Mouse (Mus musculus) urinary bladder, postnatal 14 days (tissue): ENCODE measurements at regions not wholly inside any gene's neighbourhood (a gene's known extent, or its start where the extent isn't known, plus 50 kb on each side); places are given as distances from the start of the nearest gene placed in this dataset.

ENCODE experiments used
- DNase-seq: peaks from one replicate; pipeline ENCODE4 v3.0.0; 2021; ENCODE audit warnings: low spot score

DNA sequence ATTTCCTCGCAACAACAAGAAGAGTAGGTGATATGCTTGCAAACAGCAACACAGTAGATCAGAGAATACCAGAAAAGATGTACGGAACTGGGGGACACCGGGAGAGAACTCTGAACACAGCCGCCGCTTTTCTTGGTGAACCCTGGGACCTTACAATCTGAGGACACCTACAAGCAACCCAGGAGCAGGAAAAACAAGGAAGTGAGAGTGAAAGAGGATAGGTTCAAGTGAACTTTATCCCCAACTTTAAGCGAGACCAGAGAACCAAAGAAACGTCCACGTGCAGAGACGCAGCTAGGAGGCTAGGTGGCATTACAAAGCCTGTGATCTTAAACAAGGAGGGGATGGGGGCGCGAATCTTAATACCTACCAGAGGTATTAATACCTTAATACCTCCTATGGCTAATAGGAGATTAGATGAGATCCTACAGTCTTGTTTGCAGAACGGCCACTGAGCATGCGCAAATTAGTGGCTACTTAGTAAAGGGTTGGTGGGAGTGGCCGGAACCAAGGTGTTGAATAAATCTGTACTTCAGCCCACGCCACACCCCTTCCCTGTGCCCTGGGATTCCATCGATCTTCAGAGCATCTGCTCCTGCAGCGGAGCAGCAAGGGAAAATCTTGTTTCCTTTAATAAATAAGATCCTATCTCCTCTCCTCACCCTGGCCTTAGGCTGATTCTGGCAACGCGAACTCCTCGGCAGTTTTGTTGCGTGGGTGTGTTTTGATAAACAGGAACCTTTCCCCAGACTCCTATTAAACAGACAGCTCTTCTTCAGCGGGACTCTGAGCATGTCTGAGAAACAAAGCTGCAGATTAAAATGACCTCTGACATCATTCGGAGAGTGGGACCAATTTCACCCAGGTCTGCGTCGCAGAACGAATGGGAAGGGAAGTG lies 64.6 kb upstream of the Cdh5 start:
- DNase-seq, result no peak

DNA sequence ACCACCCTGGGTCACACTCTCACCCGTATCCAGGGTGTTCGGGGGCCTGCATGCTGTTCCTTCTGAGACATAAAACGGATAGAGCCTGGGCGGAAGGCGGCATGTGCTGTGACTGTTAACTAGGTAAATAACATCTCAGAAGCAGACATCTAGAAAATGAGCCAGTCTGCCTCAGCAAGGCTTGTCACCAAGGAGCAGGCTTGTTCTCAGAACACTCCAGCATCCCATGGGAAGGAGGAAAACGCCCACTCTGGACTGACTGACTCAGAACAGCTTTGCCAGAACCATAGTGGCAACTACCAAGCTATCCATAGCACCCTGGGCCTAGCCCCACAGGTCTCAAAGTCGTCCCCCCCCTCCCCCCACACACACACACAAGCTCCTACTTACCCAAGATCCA lies 63.8 kb upstream of the Cdh5 start:
- DNase-seq, result no peak

DNA sequence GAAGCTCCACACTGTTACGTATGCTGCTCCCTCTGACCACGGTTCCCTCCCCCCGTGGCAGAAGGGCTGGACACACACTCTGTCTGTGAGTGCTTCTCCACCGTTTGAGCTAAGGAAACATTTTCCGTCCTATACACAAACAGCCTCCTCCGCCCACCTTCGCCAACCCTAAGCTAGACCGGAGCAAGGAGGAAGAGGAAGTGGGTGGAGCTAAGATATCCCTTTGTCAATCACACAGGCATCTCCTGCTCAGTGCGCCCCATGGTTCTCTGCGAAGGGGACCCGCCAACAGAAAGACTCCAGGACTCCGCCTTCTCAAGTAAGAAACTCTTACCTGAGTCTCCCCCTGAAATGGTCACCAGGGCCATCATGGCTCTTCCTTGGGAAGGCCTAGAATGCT lies 61.9 kb upstream of the Cdh5 start:
- DNase-seq, result no peak

DNA sequence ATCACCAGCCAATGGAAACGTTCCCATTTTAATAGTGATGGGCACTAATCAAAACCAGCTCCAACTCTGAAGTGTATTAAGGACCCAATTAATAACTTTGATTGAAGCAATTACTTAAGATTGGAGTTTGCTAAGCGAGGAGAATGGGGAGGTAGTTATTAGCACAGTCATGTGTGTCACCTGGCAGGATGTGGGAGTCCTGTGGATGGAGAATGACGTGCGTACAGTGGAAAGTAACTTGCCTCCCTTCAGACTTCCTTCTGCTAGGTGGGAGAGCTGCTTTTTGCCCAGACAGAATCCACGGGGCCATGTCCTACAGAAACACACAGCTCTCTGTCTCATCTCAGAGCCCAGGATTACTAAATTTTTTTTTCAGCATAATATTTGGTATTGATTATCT lies 59.9 kb upstream of the Cdh5 start:
- DNase-seq, result no peak

DNA sequence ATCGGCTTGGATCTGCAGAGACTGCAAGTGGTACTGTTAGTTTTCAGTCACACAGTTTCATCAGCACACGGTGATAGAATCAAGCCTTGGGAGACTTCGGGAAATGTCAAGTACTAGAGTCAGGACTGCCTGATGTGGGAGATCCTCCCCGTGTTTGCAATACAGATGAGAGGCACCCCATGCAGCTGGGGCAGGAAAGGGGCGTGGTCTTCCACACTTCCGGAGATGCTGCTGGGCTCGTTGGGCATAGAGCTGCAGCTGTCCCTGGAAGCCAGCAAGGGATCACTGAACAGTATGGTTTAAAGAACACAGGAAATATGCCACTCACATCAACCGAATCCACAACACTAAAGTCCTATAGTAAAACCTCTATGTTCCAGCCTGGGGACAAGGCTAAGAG lies 59.0 kb upstream of the Cdh5 start:
- no peak for DNase-seq

DNA sequence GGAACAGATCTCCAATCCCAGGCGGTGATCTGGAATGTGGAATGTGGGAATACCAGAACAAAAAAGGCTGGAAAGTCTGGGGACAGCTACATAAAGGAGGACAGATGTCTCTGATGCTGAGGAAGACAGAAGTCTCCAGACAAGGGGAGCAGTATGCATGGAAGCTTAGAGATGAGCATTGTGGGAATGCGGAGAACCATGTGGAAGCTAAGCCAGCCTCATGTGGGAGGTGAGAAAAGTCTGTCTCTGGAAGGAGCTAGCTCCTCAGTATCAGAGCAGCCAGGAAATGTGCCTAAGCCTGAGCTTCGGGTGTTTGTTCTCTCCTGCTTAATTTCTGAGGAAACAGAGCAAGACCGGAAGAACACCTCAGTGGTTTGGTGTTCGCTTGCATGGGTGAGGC lies 53.4 kb upstream of the Cdh5 start:
- no peak for DNase-seq

DNA sequence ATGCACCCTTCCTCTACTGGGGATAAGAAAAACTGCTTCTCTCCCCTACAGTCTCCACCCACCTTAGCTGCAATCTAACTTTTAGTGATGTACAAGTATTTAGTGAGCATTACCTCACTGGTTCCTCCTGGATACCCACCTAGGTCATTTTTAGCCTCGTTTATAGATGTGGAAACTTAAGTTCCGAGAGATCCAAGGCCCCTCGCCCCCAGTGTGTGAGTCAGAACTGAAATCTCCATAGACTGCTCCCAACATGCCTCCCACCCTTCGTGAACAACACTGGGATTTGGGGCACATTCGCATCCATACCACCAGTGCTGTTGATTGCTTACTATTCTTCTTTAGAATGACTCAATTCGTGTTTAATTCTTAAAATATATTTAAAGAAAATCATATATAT lies 52.2 kb upstream of the Cdh5 start:
- no peak for DNase-seq

DNA sequence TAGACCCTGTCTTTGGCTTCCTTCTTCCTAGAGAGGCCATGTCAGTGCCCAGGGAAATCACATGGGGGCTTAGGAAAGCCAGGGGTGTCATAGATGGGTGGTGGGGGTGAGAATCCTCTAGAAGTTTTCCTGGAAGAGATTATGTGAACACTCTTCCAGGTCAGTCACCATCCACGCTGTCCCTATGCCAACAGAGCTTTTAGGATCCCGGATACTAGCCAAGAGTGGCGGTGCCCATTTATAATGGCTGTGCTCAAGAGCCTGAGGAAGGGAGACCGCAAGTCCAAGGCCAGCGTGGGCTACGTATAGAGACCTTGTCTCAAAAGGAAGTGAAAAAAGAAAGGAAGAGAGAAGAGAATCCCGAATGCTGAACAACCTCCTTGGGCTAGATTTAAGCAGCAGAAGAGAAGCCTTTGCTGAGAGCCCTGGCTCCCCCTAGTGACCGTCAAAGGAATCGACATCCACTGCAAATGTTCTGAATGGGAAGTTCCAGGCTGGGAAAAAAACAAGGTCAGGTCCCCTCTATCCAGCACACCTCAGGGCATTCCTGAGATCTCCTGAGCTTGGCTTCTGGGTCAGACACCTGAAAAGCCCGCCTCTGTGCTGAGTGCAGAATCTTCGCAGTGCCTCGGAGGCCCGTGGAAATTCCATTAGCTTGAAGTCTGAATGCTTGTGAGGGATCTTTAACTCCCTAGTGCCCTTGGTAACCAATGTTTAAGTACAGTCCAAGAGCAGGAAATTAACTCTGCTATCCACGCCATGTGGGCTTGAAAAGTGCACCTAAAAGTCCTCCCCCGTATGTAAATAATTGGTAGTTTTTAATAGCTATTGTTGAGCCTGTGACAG lies 50.5 kb upstream of the Cdh5 start:
- DNase-seq, result peak; percentile 67

DNA sequence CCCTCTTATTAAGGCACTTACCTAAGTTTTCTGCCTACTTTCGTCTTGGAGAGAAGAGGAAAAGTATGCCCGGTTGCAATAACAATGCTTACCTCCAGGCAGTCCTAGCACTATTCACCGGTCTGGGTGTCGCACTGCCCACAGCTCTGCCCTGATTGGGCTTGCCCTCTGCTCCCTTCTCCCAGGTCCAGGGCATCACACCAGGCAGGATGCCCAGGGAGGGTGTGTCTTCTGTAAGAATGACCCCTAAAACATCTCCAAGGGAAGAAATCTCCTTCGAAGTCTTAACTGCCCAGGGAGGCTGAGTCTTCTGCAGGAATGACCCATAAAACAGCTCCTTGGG lies 49.9 kb upstream of the Cdh5 start:
- DNase-seq, result no peak
